Mouse (Mus musculus): ENCODE results near the gene Ppp1r3d. TPM values are rescaled to one million over a fixed set of nuclear protein-coding genes. Genes with fewer than 3 reads are reported as not detected.

Ppp1r3d gene
- polyA plus RNA-seq, 1 experiment from 2014 or later = 3.7 TPM

DNA sequence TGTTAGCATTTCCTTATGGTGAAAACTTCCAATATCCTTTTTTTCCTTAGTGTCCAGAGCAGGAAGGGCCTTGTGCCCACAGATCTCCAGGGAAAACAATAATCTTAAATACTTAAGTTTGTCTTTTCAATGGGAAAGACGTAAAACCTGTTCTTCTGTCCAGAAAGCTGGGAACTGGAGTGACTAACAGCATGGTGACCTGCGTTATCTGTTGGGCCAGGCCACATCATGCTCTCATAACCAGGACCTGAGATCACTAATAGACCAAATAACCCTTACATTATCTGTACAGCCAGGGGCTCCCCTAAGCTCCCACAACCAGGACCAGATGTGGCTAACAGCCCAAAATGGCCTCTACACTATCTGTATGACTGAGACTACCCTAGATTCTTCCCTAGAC, 19.6 kb upstream of the Ppp1r3d start:
- Histone ChIP-seq H3K4me2 (ENCODE audit: low read length) (no peak overlapping the region), H3K4me3 (ENCODE audit: low read depth, low read length) (no peak overlapping the region), H3K9me3 (replicated peaks; ENCODE audit: control insufficient read depth, low read length, poor library complexity, severe bottlenecking) (no peaks in the 10 kb centered on the region), H3K4me1 (ENCODE audit: control insufficient read depth, insufficient read depth, low read length) (0 out of 2 replicates have a peak, but pooled peaks cover 3% of the 10 kb centered on the region), H3K27me3 (ENCODE audit: control insufficient read depth, insufficient read depth, low read depth, low read length) (no peaks in the 10 kb centered on the region), H3K9ac (ENCODE audit: low read depth, low read length) (no peak overlapping the region), H3K36me3 (ENCODE audit: control insufficient read depth, insufficient read depth, low read length) (no peaks in the 10 kb centered on the region), H3K27ac (ENCODE audit: low read length) (no peak overlapping the region)
- 90% methylated on average over 2 of the region's 2 CpGs for WGBS
- ATAC-seq = no peak

DNA sequence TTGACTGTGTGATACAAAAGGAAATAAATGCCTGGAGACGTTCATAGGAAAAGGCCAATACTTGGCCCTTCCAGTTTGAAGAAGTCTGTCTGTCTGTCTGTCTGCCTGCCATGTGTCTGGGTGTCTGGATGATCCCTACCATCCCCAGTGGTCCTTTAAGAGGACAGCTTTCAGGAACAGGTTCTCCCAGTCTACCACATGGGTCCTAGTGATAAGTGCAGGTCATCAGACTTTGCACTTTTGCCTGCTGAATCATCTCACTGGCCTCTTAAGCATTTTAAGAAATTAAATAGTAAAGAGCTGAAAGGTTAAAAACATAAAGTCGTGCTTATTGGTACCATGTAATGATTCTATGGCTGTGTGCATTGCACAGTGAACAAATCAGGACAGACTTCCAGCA, 19.2 kb upstream of the Ppp1r3d start:
- 73% methylated on average over 2 of the region's 2 CpGs for WGBS
- H3K4me3 ChIP-seq (ENCODE audit: low read depth, low read length) = no peak overlapping the region
- H3K9ac ChIP-seq (ENCODE audit: low read depth, low read length) = no peak overlapping the region
- H3K4me1 ChIP-seq (ENCODE audit: control insufficient read depth, insufficient read depth, low read length) = 0 out of 2 replicates have a peak, but pooled peaks cover 3% of the 10 kb centered on the region
- no peaks in the 10 kb centered on the region for H3K27me3 ChIP-seq (ENCODE audit: control insufficient read depth, insufficient read depth, low read depth, low read length)
- no peak for ATAC-seq
- no peak overlapping the region for H3K27ac ChIP-seq (ENCODE audit: low read length)
- no peaks in the 10 kb centered on the region for H3K9me3 ChIP-seq (replicated peaks; ENCODE audit: control insufficient read depth, low read length, poor library complexity, severe bottlenecking)
- H3K36me3 ChIP-seq (ENCODE audit: control insufficient read depth, insufficient read depth, low read length) = no peaks in the 10 kb centered on the region
- no peak overlapping the region for H3K4me2 ChIP-seq (ENCODE audit: low read length)

DNA sequence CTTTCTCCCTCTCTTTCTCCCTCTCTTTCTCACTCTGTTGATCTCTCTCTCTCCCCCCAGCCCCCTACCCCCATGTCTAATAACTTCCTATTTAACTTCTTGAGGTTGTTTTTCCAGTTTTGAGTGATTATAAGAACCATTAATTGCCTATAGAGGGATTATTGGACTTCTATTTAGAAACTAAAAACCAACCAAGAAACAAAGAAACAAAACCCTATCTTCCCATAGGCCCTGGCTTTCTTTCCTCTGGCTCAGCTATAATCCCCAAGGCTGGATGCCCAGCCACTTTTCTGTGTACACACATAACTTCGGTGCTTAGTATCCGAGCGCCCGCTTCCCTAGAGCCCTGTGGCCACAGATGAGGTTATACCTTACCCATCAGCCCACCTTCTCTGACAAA, 16.0 kb upstream of the Ppp1r3d start, which contains the start of gene Cdh26:
TSS of gene Cdh26 (plus strand) at position 301 of the 400 bp plus-strand sequence.
- Histone ChIP-seq H3K9me3 (replicated peaks; ENCODE audit: control insufficient read depth, low read length, poor library complexity, severe bottlenecking) (no peaks in the 10 kb centered on the region), H3K27ac (ENCODE audit: low read length) (no peak within 1 kb of the TSS), H3K4me3 (ENCODE audit: low read depth, low read length) (no peak within 1 kb of the TSS), H3K4me2 (ENCODE audit: low read length) (no peak within 1 kb of the TSS), H3K36me3 (ENCODE audit: control insufficient read depth, insufficient read depth, low read length) (no peaks in the 10 kb centered on the region), H3K27me3 (ENCODE audit: control insufficient read depth, insufficient read depth, low read depth, low read length) (no peaks in the 10 kb centered on the region), H3K4me1 (ENCODE audit: control insufficient read depth, insufficient read depth, low read length) (no peaks in the 10 kb centered on the region), H3K9ac (ENCODE audit: low read depth, low read length) (no peak within 1 kb of the TSS)
- ATAC-seq = no peak
- 84% methylated on average over 4 of the region's 4 CpGs for WGBS

DNA sequence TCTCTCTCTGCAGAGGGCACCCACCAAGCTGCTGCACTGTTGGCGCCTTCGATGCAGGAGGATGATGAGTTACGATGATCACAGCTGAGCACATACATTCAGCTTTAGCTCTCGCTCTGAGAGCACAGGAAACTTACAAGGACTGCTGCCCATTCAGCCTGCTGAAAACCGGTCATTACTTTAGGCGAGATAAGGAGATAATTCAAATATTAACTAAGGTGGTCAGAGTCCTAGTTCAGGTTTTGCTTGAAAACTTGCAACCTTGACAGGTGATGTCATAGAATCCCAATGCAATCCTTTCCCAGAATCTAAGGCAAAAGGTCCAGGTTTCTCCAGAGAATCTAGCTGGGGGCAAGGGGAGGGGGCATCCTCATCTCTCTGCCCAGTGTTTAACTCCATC, 15.2 kb upstream of the Ppp1r3d start:
- Histone ChIP-seq H3K36me3 (ENCODE audit: control insufficient read depth, insufficient read depth, low read length) (no peaks in the 10 kb centered on the region), H3K9me3 (replicated peaks; ENCODE audit: control insufficient read depth, low read length, poor library complexity, severe bottlenecking) (no peaks in the 10 kb centered on the region), H3K4me3 (ENCODE audit: low read depth, low read length) (no peak overlapping the region), H3K4me1 (ENCODE audit: control insufficient read depth, insufficient read depth, low read length) (no peaks in the 10 kb centered on the region), H3K27me3 (ENCODE audit: control insufficient read depth, insufficient read depth, low read depth, low read length) (no peaks in the 10 kb centered on the region), H3K4me2 (ENCODE audit: low read length) (no peak overlapping the region), H3K9ac (ENCODE audit: low read depth, low read length) (no peak overlapping the region), H3K27ac (ENCODE audit: low read length) (no peak overlapping the region)
- 81% methylated on average over 6 of the region's 6 CpGs for WGBS
- ATAC-seq = no peak

DNA sequence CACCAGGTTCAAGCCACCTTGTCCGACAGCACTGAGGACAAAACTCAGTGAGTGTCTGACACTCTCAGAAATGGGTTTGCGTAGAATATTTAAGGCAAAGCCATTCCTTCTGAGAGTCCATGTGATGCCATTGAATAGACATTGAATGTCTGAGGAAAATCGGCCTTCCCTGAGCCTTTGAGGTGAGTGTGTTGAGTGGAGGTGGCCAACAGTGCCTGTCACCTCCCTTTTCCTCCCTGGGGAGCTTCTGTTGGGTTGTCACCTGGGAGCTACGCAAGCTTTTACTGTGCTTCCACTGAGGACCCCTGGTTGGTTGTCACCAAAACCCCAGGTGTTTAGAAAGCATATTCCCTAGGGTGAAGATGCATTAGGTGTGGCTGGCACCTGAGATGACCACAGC, 14.4 kb upstream of the Ppp1r3d start:
- H3K4me3 ChIP-seq (ENCODE audit: low read depth, low read length) = no peak overlapping the region
- no peaks in the 10 kb centered on the region for H3K36me3 ChIP-seq (ENCODE audit: control insufficient read depth, insufficient read depth, low read length)
- no peaks in the 10 kb centered on the region for H3K9me3 ChIP-seq (replicated peaks; ENCODE audit: control insufficient read depth, low read length, poor library complexity, severe bottlenecking)
- no peaks in the 10 kb centered on the region for H3K27me3 ChIP-seq (ENCODE audit: control insufficient read depth, insufficient read depth, low read depth, low read length)
- H3K27ac ChIP-seq (ENCODE audit: low read length) = no peak overlapping the region
- no peak for ATAC-seq
- no peaks in the 10 kb centered on the region for H3K4me1 ChIP-seq (ENCODE audit: control insufficient read depth, insufficient read depth, low read length)
- H3K9ac ChIP-seq (ENCODE audit: low read depth, low read length) = no peak overlapping the region
- 87% methylated on average over 4 of the region's 4 CpGs for WGBS
- no peak overlapping the region for H3K4me2 ChIP-seq (ENCODE audit: low read length)

DNA sequence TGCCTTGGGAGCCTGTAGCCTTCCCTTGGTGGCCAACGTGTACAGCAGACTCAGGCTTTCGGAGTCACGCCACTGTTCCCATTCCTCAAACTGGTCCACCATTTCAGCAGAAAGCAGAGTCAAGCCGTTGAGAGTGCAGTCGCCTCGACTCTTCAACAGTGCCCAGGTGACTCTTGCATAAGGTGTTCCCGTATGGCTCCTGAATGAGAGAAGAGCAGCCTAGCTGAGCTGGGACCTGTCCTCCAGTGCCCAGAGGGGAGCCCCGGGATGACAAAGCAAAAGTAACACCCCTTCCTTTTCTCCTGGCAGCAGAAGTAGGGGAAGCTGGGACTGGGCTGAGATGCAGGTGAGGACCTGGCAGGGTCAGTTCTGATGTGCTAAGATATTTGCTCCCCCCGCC, 13.9 kb upstream of the Ppp1r3d start:
- 83% methylated on average over 9 of the region's 9 CpGs for WGBS
- Histone ChIP-seq H3K4me2 (ENCODE audit: low read length) (no peak overlapping the region), H3K9me3 (replicated peaks; ENCODE audit: control insufficient read depth, low read length, poor library complexity, severe bottlenecking) (no peaks in the 10 kb centered on the region), H3K4me3 (ENCODE audit: low read depth, low read length) (no peak overlapping the region), H3K36me3 (ENCODE audit: control insufficient read depth, insufficient read depth, low read length) (no peaks in the 10 kb centered on the region), H3K9ac (ENCODE audit: low read depth, low read length) (no peak overlapping the region), H3K27ac (ENCODE audit: low read length) (no peak overlapping the region), H3K4me1 (ENCODE audit: control insufficient read depth, insufficient read depth, low read length) (no peaks in the 10 kb centered on the region), H3K27me3 (ENCODE audit: control insufficient read depth, insufficient read depth, low read depth, low read length) (no peaks in the 10 kb centered on the region)
- ATAC-seq = no peak

DNA sequence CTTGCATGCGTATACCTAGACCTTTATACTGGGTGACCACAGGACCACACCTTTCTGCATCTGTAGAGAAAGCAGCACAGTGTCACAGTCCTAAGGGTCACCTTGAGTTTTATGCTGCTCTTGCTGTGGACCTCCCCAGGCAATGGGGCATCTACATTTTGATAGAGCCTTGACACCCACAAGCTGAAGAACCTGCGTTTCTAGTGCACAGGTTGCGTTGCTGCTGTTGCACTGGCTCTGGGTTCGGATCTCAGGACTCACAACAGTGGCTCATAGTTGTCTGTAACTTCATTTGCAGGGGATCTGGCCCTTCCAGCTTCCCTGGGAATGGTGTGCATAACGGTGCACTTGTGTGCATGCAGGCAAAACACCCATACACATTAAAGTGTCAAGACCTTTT, 12.9 kb upstream of the Ppp1r3d start:
- 90% methylated on average over 5 of the region's 5 CpGs for WGBS
- H3K36me3 ChIP-seq (ENCODE audit: control insufficient read depth, insufficient read depth, low read length) = no peaks in the 10 kb centered on the region
- no peaks in the 10 kb centered on the region for H3K9me3 ChIP-seq (replicated peaks; ENCODE audit: control insufficient read depth, low read length, poor library complexity, severe bottlenecking)
- ATAC-seq = no peak
- no peak overlapping the region for H3K4me2 ChIP-seq (ENCODE audit: low read length)
- H3K27me3 ChIP-seq (ENCODE audit: control insufficient read depth, insufficient read depth, low read depth, low read length) = no peaks in the 10 kb centered on the region
- no peak overlapping the region for H3K9ac ChIP-seq (ENCODE audit: low read depth, low read length)
- H3K4me1 ChIP-seq (ENCODE audit: control insufficient read depth, insufficient read depth, low read length) = peaks cover 3% of the 10 kb centered on the region; the same call in 1 of the 2 replicates
- no peak overlapping the region for H3K27ac ChIP-seq (ENCODE audit: low read length)
- H3K4me3 ChIP-seq (ENCODE audit: low read depth, low read length) = no peak overlapping the region

DNA sequence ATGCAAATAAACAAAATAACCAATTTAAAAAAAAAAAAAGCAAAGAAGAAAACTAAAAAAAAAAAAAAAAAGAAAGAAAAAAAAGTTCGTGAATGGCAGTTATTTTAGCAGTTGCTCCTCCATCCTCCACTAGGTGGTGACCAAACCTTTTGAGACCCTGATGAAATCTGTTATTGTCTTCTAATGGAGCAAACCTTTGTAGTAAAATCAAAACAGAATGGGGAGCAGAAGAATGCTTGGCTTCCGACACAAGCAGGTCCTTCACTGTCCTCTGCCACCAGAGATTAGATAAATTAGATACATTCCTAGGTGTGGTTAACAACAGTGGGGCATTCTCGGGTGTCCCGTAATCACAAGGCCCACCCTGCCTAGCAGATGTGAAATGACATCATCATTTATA, 12.0 kb upstream of the Ppp1r3d start:
- no peaks in the 10 kb centered on the region for H3K36me3 ChIP-seq (ENCODE audit: control insufficient read depth, insufficient read depth, low read length)
- H3K4me1 ChIP-seq (ENCODE audit: control insufficient read depth, insufficient read depth, low read length) = peaks cover 10% of the 10 kb centered on the region; the same call in 1 of the 2 replicates
- H3K4me3 ChIP-seq (ENCODE audit: low read depth, low read length) = no peak overlapping the region
- H3K4me2 ChIP-seq (ENCODE audit: low read length) = no peak overlapping the region
- H3K27me3 ChIP-seq (ENCODE audit: control insufficient read depth, insufficient read depth, low read depth, low read length) = no peaks in the 10 kb centered on the region
- H3K9ac ChIP-seq (ENCODE audit: low read depth, low read length) = no peak overlapping the region
- peak; percentile 21; the same call in 1 of the 2 replicates for ATAC-seq
- no peaks in the 10 kb centered on the region for H3K9me3 ChIP-seq (replicated peaks; ENCODE audit: control insufficient read depth, low read length, poor library complexity, severe bottlenecking)
- WGBS = 45% methylated on average over 4 of the region's 4 CpGs
- H3K27ac ChIP-seq (ENCODE audit: low read length) = no peak overlapping the region

DNA sequence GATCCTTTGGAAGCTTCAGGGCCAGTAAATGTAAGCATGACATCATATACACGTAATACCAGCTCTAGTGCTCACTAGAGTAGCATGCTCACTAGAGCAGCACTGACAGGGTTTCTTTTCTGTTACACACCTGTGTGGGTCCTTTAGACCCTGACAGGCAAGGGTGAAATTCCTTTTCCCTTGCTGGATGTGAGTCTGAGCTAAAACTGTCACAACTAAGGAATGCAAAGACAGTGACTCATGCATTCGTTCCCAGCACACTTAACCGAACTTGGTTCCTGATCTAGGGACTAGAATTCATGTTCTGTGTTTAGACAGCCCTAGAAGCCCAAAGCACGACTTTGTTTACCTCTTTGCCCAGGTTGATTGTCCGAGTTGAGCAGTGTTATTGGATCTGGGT, 9.0 kb upstream of the Ppp1r3d start:
- Histone ChIP-seq H3K36me3 (ENCODE audit: control insufficient read depth, insufficient read depth, low read length) (no peaks in the 10 kb centered on the region), H3K4me1 (ENCODE audit: control insufficient read depth, insufficient read depth, low read length) (peaks cover 10% of the 10 kb centered on the region; the same call in 1 of the 2 replicates), H3K4me2 (ENCODE audit: low read length) (no peak overlapping the region), H3K4me3 (ENCODE audit: low read depth, low read length) (no peak overlapping the region), H3K9me3 (replicated peaks; ENCODE audit: control insufficient read depth, low read length, poor library complexity, severe bottlenecking) (no peaks in the 10 kb centered on the region), H3K27ac (ENCODE audit: low read length) (no peak overlapping the region), H3K27me3 (ENCODE audit: control insufficient read depth, insufficient read depth, low read depth, low read length) (no peaks in the 10 kb centered on the region), H3K9ac (ENCODE audit: low read depth, low read length) (no peak overlapping the region)
- no peak for ATAC-seq
- 86% methylated on average over 5 of the region's 5 CpGs for WGBS
